Mouse (Mus musculus) kidney, adult 9 months (tissue): ENCODE results near the gene Ulk4.

Experiments
- DNase-seq: peaks from one replicate; pipeline ENCODE4 v3.0.0; 2022

The Ulk4 gene

DNA sequence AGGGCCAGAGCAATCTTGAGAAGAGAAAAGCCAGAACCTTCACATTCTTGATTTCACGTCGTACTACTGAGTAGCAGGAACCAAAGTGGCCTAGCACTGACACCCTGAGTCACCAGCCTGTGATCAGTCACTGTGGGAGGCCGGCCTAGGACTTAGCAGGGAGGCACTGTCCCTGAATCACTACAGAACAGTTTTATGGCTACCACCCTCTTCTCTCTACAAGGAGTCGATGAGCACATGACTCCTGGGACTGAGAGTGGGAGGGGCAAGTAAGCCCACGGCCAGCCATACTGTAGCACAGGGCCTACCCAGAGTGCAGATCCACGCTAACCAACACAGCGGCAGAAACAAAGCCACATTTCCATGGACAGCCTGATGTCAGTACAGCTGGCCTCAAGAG lies 183.2 kb downstream of the Ulk4 start:
- DNase-seq, result no peak

DNA sequence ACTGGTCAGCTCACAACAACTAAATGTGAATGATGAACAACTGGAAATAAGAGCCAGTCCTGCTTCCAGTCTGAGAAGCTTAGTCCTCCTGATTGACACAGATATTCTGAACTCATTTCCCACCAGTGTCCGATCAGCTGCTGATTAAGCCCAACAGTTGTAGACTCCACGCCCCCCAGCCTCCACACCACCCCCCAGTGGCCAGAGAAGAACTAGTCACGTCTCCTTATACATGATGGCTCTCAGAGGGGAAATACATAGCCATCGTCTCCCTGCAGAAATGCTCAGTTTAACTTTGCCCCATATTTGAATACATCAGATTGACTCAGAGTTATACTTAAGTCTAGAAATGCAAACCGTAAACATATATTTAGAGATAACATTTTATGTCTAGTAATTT lies 184.4 kb downstream of the Ulk4 start:
- no peak for DNase-seq

DNA sequence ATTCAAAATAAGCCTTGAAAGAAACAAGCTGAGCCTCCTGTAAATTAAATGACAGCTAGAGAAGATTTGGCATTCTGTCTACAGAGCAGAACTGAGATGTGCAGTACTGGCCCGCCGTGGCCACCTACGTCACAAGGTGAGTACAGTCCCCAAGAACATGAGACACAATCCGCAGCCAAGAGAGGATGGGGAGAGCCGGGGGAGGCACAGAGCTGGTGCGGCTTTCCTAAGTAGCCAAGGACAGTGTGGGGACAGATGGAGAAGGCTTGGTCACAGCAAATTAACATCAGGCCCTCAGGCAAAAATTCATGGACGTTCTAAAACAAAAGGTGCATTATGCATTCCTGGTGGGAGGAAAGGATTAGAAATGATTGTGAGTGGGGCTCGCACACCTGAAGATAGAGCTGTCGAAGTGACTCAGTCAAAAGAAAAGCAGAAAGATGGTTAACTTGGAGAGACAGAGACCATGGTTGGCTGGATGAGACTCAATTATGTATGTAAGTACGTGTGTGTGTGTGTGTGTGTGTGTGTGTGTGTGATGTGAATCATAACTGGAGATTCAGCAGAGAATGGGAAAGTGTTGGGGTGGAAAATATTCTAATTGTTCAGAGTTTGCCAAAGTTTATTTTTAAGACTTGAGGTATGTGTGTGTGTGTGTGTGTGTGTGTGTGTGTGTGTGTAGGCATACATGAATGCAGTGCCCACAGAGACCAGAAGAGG lies 185.8 kb downstream of the Ulk4 start:
- no peak for DNase-seq

DNA sequence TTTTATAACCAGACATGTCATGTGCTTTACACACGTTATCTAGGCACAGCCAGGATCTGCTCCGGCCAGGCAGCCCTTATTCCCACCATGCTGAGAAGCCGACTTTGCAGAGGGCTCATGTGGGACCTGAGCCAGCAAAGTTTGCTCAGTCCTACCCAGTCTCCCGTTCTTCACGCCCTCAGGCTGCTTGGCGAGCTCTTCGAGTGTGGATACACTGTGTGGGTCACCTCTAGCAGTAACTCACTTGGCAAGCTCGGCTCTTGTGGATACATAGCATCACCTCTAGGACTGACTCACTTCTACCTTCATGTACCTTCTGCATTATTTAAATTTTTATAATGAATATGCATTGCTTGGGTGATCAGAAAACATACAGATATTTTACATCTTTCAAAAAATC lies 189.3 kb downstream of the Ulk4 start:
- DNase-seq, result peak; percentile 56

DNA sequence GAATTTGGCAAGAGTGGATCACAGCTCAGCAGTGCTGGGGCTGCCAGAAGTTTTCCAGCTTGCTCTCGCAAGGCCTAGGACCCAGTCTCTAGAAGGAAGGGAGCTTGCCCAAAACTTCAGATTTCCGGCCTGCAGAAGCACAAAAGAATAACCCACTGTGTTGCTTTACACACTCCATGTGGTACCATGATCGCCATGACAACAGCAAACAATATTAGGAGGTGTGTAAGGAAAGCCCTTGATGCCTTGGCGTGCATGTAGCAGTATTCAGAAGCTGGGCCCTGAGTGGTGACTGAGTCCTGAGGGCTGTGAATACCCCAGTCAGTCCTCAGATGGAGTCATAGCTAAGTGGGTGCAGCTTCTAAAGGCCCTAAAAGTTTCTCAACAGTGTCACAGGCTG lies 192.8 kb downstream of the Ulk4 start:
- no peak for DNase-seq

DNA sequence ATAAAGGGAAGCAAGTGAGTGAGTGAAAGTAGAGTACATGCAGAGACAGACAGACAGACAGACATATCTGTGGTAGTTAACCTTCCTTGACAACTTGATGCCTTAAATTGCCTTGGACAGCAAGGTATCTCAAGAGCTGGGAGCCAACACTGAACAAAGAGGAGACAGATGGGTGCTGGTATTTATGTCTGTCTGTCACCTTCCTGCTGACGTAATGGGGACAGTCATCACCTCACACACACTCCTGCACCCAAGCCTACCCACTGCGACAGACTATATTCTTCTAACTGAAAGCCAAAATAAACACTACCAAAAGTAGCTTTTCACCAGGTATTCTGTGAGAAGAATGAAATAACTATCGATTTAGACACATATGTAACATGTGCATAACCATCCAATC lies 196.2 kb downstream of the Ulk4 start:
- no peak for DNase-seq

DNA sequence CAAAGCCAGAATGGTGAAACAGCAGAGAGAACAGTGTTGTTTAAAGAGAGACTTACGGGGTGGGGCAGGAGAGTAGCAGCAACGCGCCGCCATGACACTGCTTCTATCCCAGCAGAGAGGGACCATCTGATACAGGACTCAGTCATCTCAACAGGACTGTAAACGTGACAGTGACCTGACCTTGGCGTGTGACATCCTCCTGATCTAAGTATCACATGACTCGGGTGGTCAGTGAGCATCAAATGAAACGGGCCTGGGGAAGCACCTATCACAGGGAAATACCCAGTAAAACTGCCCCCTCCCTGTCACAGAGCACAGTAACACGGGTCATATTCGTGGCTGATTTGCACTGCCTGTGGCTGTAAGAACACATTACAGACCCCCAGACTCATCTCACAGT lies 196.6 kb downstream of the Ulk4 start:
- no peak for DNase-seq

DNA sequence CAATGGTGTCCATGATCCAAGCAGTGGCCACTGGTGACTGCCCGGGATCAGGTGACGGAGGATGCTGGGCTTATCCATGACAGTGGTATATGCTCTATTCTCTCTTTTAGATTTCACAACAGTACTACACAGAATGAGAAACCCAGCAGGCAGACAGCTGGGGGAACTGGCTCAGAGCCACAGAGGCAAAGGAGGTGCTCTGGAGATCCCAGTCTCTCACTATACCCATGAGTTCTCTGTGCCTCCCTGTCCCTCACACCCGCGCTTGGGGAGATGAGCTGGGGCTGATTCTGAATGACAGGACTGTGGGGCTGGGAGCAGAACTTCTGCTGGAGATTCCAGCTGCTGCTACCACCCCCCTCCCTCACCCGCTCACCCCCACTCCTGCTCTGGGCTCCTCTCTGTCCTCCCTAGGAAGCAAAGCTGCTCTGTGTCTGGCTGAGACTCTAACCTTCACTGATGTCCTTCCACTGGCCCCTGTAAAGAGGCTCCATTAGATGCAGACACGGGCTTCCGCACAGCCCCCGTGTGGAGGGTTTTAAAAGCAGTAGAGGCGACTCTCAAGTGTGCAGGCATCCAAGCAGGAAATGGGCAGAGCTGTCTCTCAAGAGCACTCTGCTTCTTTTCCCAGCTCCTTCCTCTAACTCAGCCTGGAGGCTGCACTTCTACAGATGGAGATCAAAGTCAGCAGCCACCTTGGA lies 197.5 kb downstream of the Ulk4 start:
- no peak for DNase-seq

DNA sequence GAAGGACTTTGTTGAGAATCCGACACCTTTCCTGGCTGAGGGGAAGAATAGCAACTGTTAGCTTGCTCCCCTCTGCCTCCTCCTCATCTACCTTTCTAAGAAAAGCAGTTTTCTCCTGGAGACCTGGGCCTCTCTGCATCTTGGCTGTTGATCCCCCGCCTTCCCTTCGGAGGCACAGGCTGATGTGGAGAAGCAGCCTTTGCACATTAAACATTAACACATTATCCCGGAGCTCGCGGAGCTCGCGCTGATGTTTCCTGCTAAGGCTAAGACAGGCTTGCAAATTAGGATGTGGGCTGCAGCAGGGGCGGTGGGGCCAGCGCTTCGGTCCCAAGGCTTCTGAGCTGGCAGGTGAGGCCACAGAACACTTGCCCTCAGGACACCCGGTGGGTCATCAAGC lies 200.7 kb downstream of the Ulk4 start:
- DNase-seq, result peak; percentile 40

DNA sequence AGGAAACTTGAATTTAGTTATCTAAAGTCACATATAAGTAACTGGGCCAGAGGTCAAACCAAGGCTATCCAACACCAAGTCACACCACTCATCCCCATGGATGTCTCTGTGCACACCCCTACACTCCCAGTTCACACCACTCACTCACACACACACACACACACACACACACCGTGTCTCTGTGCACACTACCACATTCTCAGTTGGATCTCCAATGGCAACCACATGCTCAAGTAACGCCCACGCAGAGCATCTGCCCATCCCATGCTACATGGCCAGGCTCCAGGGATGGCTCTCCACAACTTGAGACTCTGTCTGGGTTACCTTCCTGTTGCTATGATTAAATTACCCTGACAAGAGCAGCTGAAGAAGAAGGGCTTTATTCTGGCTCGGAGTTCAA lies 201.8 kb downstream of the Ulk4 start:
- no peak for DNase-seq

DNA sequence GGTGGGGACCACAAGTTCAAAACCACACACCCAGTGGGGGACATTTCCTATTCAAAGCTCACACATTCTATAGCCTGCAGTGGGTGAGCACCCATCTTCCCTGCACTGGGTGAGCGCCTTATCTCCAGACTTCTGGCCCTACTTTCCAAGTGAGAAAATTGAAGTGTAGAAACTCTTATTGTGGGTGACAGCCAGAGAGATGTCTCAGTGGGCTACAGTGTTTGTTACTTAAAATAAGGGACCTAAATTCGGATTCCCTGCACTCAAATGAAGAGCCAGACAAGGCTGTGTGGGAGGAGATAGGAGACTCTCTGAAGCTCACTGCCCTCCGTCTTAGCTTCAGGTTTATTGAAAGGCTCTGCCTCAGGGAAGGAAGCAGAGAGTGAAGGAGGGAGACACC lies 202.3 kb downstream of the Ulk4 start:
- DNase-seq, result no peak

DNA sequence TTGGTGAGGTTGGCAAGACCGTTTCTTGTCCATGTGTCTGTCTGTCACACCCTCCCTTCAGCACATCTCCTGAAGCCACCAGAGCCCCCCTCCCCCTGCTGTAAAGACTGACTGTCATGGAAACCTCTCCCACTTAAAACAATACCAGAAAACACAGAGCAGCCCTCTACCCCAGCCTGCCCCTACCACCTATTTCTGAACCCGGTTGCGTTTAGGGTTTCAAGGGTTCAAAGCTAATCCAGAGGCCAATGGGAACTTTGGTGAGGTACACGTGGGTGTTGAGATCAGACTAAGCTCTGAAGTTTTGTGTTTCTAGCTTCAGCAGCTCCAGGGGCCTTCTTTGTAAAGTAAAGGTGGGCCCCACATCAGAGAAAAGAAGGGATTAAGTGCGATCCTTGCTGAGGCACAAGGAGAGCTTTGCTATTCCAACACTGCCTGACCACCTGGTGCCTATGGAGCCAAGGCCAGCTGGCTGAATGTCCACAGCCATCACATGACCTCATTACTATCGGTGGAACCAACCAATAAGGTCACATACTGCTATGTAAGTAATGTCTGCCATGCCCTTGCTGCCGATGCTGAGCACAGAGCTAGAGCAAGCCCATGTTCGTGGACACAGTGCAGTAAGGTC lies 204.8 kb downstream of the Ulk4 start:
- no peak for DNase-seq

DNA sequence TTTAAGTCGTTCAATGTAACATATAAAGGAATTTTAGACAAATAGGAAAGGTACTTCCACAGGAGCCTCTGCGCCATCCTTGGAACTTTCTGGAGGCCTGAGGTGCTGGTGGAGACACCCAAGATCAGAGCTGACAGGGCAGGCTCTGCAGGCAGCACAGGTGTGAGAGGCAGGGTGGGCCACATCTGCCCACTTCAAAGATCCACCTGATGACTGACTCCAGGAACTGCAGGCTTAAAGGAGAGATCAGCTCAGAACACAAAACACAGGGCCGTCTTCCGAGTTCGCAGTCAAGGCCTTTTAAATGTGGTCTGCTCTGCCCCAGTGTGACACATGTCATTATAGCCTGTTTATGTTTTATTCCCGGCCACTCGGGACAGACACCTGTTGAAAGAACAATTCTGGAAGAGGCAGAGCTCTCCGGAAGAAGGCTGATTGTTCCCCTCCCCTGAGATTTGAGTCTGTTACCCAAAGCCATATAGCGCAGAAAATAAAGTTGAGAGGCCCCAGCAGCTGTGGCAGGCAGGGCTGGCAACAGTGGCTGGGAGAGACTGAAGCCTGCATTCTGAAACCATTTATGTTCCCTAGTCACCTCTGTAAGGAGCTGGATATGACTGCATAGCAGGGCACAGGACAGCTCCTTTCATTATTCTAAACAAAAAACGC lies 205.4 kb downstream of the Ulk4 start:
- no peak for DNase-seq

DNA sequence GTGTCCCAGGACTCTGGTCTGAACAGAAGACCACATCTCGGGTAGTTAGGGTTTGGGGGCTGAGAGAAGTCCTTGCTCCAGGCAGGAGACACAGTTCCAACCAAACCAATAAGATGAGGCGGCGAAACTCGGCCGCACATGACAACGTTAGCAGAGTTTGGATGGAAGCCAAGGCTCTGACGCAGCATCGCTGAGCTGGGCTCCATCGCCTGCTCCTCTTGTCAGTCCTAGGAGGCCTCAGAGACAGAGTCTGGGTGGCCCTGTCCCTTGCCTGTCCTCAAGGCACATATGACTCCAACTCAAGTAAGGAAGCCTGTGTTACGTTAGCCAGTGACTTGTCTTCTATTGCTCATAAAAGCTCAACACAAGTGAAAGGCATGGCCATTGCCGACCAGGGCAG lies 205.9 kb downstream of the Ulk4 start:
- no peak for DNase-seq

DNA sequence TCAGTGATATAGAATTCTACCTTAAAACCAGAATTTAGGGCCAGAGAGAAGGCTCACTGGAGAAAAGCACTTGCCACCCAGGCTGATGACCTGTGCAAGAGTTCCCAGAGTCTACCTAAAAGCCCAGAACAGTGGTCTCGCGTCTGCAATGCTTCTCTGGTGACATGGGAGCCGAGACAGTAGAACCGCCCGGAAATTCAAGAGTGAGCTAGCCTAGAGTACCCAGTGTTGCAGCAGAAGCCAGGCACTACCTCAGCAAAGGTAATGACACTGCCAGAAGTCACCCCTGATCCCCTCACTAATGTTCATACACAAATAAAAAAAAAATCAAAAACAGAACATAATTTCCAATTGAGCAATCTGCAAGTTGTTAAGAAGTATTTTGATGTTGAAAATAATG lies 208.9 kb downstream of the Ulk4 start:
- no peak for DNase-seq

DNA sequence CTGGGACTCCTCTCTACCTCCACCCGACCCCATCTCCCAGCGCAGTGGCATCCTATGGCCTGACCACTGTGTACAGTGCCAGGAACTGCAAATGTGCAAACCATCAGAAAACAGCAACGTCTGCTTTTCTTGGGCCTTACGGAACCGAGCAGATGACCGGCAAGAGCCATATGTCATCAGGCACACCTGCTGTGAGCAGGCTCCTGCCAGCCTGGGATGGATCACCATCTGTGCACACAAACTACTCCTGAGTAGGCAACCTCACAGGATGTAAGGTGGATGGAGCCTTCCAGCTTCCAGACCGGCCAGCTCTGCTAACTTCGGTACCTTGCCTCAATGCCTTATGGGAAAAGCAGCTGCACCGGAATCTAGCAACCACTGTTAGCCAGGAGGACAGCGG lies 210.0 kb downstream of the Ulk4 start:
- DNase-seq, result no peak

DNA sequence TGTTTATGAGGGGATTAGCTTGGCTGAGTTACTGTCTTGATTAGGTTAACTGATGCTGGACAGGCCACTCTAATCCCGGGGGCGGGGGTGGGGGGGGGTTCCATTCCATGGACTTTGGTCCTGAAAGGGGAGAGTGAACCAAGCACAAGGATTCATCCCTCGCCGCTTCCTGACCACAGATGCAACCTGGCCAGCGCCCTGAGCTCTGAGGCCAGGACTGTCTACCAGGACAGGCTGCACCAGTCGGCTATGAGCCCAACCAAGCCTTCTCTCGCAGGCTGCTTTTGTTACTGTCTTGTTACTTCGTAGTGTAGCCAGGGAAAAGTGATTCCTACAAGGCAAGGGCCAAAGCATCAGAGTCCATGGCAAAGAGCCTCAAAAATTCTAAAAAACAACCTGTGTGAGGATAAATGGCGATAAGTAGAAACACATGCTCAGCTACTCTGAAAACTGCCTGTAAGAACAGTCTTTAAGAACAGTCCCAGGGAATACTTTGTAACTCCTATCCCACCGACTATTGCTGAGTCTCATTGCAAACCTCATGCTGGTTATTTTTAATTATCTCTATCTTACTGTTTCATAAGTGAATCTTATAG lies 211.5 kb downstream of the Ulk4 start:
- DNase-seq, result no peak

DNA sequence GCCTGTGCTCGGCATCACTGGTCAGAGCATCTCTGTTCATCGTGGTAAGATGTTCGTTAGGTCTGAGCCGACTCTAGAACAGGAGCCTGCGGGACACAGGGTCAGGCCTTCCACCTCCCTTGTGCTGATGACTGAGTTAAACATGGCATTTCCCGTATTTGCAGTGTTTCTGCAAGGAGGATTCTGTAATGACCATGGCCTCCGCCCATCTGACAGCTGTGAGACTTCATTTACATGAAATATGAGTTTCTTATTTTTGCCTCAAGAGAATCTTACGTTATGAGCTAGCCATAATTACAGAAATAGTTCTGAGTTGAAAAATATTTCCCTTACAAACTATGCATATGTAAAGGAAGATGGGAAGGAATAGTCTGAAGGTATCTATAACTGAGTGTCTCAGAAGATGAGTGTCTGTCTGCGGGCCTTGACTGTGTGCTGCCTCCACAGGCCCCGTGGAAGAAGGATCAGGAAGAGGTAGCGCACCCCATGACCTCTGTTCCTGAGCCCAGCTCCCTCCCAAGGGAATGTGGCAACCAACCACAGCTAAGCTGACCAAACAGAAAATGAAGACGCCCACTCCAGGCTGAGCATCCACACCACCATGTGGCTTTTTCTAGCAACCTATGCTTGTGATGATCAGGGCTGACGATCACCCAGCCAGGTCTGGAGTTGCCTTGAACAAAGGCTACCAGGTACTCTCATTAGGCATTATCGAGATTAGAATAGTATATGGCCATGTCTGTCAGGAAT lies 212.2 kb downstream of the Ulk4 start:
- no peak for DNase-seq

DNA sequence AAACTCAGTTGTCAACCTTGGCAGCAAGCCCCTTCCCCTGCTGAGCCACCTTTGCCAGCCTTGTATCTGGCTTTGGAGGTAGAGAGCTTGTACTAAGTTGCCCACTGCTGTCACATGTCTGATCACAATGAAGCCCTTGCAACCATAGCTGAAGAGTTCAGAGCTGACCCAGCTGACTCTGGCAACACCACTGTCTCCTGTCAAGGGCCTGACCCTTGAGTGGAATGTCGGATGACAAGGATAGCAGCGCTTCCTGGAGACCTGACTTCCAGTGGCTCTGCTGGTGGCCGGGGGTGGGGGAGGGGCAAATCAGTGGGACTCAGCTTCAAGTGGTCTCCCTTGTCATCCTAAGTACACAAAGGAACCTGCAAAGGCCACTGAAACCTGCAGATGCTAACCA lies 214.3 kb downstream of the Ulk4 start:
- no peak for DNase-seq

DNA sequence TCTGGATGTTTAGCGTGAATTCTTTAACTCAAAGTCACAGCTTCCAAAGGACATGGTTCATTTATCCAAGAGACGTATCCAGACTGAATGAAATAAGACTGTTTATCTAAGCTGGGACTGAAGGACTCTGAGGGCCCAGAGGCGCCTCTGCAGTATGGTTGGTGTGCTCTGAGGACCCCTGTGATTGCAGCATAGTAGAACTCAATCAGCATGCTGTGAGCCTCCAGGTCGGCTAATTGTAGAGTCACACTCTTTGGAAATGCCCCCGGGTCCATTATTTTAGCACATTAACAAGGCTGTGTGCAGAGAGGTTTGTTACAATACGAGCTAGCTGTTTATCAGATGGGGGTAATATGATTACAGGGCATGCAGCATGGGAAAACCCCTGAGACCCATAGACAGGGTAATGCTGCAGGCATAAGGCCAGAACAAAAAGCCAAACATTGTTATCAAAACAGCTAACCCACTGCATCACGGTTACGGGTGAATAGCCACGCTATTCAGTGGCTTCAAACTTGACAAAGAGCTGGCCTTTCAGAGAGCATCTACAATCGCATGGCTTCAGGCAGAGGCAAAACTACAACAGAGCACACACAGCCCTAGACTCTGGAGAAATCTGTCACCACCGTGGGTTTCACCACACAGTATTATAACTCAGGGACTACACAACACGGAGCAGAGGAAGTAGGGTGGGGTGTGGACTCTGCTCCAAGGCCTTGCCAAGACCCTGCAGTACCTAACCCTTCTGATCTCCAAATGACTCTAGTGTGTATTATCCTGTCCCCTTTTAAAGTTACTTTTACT lies 215.0 kb downstream of the Ulk4 start:
- no peak for DNase-seq

DNA sequence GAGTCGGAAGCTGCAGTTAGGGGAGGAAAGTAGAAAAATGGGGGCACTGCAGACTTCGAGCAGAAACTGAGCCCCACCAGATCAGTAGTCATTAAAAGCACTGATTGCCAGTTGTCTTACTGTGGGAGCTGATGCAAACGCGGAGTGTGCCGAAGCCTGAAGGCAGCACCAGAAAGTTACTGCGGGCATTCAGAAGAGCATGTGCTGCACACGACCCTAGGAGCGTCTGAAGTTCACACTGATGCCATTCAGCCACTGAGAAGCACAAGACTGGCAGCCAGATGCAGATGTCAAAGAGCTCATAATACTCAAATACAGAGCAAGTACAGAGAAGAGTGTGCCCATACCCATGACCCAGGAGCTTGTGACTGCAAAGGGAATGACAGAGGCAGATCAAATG lies 216.7 kb downstream of the Ulk4 start:
- no peak for DNase-seq

DNA sequence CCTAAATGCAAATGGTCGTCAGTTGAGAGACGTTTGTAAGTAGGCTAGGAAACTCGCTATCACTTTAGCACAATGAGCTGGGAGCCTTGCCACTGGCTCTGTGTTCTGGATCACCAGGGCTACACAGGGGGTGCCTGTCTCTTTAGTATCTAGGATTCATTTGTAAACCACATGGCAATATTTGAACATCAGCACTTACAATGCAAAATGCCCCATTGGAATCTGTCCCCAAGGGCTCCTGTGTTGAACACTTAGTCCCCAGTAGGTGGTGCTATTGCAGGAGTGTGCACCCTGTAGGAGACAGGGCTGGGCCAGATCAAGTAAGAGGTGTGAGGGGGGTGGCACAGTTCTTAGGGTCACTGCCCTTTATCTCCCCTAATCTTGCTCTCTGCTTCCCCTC lies 217.7 kb downstream of the Ulk4 start:
- peak; percentile 29 for DNase-seq
